Mouse (Mus musculus): ENCODE data around the gene Nhs.
A peak's percentile ranks its signal among the peaks of the same experiment; 100 is the strongest.

The Nhs gene

GRCm38 (mm10) chrX:162159637-162160611 is at the start of gene Nhs:
Gene Nhs (minus strand): TSS chrX:162159730.
- peak; percentile 63 to 76 for DNase-seq

- no peak for DNase-seq
Measured at GRCm38 (mm10) chrX:162206350-162206884, 46.9 kb upstream of the Nhs start.

GRCm38 (mm10) chrX:162158743-162159636 is 540 bp downstream of the Nhs start:
- peak; percentile 39 to 45 for DNase-seq

- DNase-seq = peak; percentile 19 to 22
Measured at GRCm38 (mm10) chrX:162158142-162158541, 1.4 kb downstream of the Nhs start.

GRCm38 (mm10) chrX:162137807-162138206 is 21.7 kb downstream of the Nhs start:
- no peak for DNase-seq

- DNase-seq = peak in 1 of 2 experiments; percentile 7
Measured at GRCm38 (mm10) chrX:162113257-162113656, 46.3 kb downstream of the Nhs start.

- no peak for DNase-seq
Measured at GRCm38 (mm10) chrX:162102802-162103434, 56.6 kb downstream of the Nhs start.

GRCm38 (mm10) chrX:162098364-162098763 is 61.2 kb downstream of the Nhs start:
- no peak for DNase-seq

GRCm38 (mm10) chrX:162087291-162087690 is 72.2 kb downstream of the Nhs start:
- peak; percentile 6 to 15 for DNase-seq

GRCm38 (mm10) chrX:162085897-162086200 is 73.7 kb downstream of the Nhs start:
- DNase-seq = peak in 1 of 2 experiments; percentile 4

- peak in 1 of 2 experiments; percentile 9 for DNase-seq
Measured at GRCm38 (mm10) chrX:162085062-162085896, 74.3 kb downstream of the Nhs start.

- no peak for DNase-seq
Measured at GRCm38 (mm10) chrX:162063164-162063563, 96.4 kb downstream of the Nhs start.

- no peak for DNase-seq
Measured at GRCm38 (mm10) chrX:162055635-162056034, 103.9 kb downstream of the Nhs start.

- no peak for DNase-seq
Measured at GRCm38 (mm10) chrX:162053566-162053965, 106.0 kb downstream of the Nhs start.

GRCm38 (mm10) chrX:162052534-162052933 is 107.0 kb downstream of the Nhs start:
- no peak for DNase-seq

GRCm38 (mm10) chrX:162049616-162050015 is 109.9 kb downstream of the Nhs start:
- DNase-seq = peak in 1 of 2 experiments; percentile 4

- no peak for DNase-seq
Measured at GRCm38 (mm10) chrX:162045527-162045926, 114.0 kb downstream of the Nhs start.

- no peak for DNase-seq
Measured at GRCm38 (mm10) chrX:162044109-162044508, 115.4 kb downstream of the Nhs start.

- DNase-seq = peak; percentile 51 to 60
Measured at GRCm38 (mm10) chrX:162025210-162025953, 134.1 kb downstream of the Nhs start.

- no peak for DNase-seq
Measured at GRCm38 (mm10) chrX:162021724-162022123, 137.8 kb downstream of the Nhs start.

GRCm38 (mm10) chrX:162020039-162020566 is 139.4 kb downstream of the Nhs start:
- DNase-seq = no peak

All from cerebellum, postnatal 25 days (tissue).